Mouse (Mus musculus) v-Abl transformed pro-B cells (cell line): ENCODE data around the gene Itpr3.

Experiments used
- in situ Hi-C, 2 experiments: fragments of 400-800 bp; cut with MboI; formaldehyde crosslinking; loops; one replicate each; pipeline ENCODE4 v1.15.1; 2025; ENCODE audit not compliant: unreplicated experiment in 2 of 2

The Itpr3 gene

DNA sequence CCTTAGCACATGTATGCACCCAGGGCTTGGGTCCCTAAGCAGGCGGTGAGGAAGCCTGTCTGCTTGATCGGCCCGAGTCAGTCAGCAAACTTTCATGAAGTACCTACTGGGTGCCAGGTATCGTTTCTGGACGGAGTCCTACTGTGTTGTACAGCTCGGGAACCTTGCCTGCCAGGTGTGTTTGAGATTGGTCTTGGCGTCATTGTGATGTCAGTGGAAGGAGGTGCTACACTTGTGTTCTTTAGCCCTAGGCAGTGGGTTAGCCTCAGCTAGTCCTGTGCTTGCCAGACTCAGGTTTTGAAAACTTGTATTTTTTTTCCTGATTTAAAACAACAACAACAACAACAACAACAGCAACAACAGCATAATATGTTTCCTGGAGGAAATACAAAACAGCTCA is 5.6 kb downstream of the Itpr3 start:
- in situ Hi-C loops: no loop called here

- in situ Hi-C loops: no loop called here
Measured at GRCm38 (mm10) chr17:27063717-27064116, 6.6 kb downstream of the Itpr3 start.

DNA sequence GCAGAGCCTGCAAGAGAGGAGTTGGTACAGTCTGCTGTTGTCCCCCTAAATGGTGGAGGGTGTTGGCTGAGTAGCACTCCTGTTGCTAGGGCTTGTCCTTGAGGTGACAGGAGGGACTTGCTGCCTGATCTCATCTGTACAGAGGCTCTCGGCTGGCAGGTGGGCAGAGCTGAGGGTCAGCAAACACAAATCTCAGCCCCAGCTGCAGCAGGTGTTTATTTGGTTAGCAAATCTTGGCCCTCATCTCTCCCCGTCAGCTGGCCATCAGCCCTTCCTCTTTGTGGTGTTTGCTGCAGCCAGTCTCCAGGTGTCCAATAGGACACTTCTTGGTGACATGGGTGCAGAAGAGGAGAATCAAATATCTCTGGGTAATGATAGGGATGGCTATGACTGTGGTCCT is 7.1 kb downstream of the Itpr3 start:
- in situ Hi-C loops: no loop called here

DNA sequence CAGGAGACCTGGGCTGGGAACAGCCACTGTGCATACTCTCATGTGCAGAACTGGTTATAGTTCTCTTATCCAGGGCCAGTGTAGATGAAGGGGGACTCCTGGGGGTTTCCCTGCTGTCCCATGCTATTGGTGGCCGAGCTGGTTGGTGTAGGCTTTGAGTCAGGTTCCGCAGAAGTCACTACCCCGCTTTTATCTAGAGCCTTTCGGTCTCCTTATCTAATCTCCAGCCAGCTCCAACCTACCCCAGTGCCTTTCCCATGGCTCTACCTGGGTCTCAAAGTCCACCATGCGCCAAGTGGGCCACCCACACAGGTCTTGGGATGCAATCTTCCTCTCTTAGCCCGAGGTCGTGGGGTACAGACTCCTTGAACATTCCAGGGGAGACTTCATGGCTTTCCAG is 9.0 kb downstream of the Itpr3 start:
- in situ Hi-C loops: no loop called here

GRCm38 (mm10) chr17:27069071-27069470 is 12.0 kb downstream of the Itpr3 start:
- in situ Hi-C loops: no loop called here

DNA sequence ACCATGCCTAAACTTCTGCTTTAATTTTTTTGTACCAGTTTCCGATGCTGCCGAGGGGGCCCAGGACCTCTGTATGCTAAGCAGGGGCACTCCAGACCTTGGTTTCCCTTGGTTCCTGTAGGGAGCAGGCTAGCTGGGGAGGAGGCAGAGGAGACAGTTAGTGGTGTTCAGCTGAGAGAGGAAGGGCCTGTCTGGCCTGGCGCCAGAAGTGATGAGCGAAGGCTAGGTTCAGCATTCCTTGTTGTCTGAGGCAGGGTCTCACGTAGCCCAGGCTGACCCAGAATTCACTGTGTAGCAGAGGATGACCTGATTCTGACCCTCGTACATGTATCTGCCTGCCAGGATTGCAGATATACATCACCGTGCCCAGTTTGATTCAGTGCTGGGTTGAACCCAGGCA is 13.8 kb downstream of the Itpr3 start:
- in situ Hi-C loops: no loop called here

DNA sequence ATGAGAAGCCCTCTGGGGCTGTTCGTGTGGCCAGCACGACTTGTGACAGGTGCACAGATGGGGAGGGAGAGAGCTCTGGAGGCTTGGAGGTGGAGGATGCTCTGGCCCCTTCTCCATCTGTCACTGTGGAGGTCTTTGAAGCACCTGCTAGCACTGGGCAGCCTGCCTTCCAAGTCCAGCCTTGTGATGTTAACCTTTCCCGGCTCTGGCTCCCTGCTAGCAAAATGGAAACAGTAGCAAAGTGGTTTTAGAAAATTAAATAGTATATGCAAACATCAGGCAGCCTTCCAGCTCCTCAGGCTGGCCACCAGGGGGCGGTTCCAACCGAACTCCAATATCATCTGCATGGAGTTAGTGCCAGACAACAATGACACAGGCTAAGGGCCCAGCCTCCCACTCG is 14.5 kb downstream of the Itpr3 start:
- in situ Hi-C loops: no loop called here

DNA sequence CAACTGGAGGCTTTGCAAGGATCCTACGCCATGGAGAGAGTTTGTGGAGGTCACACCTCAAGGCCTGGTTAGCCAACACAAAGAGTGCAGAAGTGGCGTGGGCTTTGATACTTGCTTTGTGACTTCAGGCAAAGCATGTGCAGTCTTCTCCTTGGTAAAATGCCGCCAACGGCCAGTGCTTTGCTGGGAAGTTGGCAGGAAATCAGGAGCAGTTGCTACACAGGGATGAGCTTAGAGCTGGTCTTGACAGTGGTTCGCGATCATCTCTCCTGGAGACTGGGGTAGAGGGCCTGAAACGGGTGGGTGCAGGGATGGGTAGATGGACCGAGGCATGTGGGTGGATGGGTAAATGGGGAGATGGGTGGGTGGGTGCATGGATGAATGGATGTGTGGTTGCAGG is 15.3 kb downstream of the Itpr3 start:
- in situ Hi-C loops: no loop called here

- in situ Hi-C loops: no loop called here
Measured at GRCm38 (mm10) chr17:27073126-27073525, 16.0 kb downstream of the Itpr3 start.

DNA sequence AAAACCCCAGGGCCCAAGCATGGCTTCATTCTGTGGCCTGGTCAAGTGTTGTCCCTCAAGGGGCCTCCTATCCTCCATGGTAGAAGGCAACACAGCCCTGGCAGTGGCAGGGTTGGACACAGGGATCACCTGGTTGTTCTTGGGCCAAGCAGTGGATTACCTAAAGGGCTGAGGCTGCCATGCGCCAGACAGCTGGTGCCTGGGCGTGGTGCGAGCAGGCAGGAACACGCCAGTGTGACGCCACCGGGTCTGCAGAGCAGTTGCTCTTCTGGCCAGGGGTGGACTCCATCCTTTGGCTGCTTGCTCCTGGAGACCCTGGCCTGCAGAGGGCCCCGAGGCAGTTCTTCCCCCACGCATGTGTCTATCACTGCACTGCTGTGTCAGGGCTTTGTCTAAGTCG is 16.7 kb downstream of the Itpr3 start:
- in situ Hi-C loops: no loop called here

DNA sequence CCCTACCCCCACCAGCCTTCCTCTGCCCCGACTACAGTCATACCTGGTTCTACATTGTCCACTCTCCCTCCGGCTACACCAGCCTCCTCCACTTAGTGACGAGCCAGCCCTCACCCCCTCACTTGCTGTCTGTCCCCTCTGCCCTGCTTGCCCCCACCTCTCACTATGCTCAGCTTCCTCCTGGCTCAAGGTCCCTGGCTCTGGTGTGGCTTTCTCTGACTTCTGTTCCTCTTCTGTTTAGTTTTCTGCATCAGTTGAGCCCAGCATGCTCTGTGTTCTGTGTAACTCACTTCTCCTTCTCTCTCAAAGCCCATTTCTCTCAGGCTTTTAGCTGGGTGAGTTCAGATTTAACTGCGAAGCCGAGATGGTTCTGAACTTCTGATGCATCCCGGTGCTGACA is 17.1 kb downstream of the Itpr3 start:
- in situ Hi-C loops: no loop called here

DNA sequence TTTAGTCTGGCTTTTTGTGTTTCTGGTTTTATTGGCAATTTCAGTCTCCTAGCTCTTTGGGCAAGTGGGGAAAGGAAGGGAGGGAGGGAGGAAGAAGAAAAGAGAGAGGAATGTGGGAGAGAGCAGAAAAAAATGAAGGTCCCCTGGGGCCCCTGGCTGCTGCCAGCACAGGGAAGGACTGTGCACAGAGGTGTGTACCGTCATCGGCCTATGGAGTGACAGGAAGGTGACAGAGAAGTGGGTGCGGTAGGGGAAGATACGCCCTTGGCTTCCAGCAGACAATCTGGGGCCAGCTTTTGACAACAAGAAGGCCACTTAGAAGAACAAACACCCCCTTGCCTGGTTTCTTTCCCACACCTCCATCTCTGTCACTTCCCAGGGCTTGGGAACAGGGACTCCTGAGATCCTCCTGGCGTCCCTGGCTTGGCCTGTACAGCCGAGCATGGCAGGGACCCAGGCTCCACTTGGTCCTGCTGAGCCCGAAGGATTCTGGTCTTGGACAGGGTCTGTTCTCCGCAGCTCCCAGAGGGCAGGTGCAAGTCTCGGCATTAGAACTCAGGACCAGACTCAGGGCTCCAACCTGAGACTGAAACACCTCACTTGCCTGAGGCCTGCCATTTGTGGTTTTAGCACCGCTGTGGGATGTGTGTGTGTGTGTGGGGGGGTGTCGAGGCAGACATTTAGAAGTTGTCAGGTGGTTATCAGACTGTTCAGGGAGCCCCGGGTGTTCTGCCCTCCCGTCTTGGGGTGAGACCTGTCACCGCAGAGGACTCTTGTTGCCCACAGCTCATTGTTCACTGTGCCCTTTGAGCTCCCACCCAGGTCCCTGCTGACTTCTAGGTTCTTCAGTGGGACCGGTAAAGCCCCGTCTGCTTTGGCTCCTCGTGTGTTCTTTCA is 18.0 kb downstream of the Itpr3 start:
- in situ Hi-C loops: no loop called here

GRCm38 (mm10) chr17:27077133-27077532 is 20.0 kb downstream of the Itpr3 start:
- in situ Hi-C loops: no loop called here

- in situ Hi-C loops: no loop called here
Measured at GRCm38 (mm10) chr17:27077920-27078319, 20.8 kb downstream of the Itpr3 start.

DNA sequence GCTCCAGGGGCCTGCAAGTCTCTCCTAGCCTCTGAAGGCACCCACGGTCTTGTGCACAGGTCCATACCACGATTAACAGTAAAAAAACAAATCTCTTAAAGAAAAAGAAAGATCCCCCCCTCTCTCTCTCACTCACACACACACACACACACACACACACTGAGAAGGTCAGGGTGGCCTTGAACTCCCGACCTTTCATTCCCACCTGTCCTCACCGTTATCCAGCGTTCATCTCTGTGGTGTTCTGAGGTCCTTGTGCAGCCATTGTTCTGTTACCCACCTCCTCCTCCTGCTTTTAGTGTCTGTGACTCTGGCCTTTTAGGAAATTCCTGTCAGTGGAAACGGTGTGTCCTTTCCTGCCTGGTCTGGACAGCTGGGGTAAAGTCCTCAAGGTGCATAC is 21.4 kb downstream of the Itpr3 start:
- in situ Hi-C loops: no loop called here

DNA sequence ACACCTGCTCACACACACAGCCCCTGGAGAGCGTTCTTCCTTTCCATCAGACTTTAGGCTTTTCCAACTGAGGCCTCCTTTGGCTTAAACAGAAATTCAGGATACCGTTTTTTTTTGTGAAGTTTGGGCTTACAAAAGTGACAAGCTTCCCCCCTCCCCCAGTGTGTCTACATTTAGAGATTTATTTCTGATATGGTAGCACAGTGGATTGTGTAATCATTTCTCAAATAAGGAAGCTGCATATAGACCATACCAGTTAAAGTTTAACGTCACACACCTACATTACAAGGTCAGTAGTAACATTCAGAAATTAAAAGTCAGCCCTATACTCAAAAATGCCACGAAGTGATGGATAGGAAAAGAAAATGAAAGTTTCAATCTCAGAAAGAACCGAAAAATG is 24.8 kb downstream of the Itpr3 start:
- in situ Hi-C loops: no loop called here

DNA sequence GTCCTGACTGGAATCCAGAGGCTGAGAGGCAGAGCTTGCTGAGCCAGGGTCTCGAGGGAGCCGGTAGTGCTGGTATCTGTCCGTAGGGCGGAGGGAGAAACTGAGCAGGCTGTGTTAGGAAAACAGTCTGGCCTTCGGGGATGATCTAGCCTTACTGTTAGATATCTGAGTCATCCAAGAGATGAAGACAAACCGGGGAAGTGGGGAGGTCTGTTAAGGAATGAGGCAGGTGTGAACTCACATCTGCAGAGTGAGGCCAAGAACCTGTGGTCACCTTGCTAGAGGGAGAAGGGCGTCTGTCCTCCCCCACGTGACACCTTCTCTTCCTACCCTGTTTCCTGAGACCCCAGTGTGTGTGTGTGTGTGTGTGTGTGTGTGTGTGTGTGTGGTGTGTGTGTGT is 25.7 kb downstream of the Itpr3 start:
- in situ Hi-C loops: no loop called here

GRCm38 (mm10) chr17:27083601-27084000 is 26.5 kb downstream of the Itpr3 start:
- in situ Hi-C loops: no loop called here

DNA sequence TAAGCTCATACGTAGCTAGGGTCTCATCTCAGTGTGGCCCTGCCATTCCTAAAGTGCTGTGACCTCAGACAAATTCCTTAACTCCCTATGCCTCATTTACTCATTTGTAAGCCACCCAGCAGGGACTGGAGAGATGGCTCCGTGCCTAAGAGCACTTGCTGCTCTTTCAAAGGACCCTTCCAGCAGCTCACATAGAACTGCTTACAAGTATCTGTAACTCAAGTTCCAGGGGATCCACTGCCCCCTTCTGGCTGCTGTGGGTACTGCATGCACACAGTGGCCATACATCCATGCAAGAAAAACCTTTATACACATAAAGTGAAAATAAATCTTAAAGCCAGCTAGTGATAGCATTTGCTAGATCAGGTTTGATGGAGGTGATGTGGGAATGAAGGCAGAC is 28.6 kb downstream of the Itpr3 start:
- in situ Hi-C loops: loop anchor here (5.0 kb wide), 1 partner anchor 53 kb away; no protein-coding TSS in a partner anchor

GRCm38 (mm10) chr17:27087426-27087825 is 30.3 kb downstream of the Itpr3 start:
- in situ Hi-C loops: loop anchor here (5.0 kb wide), 1 partner anchor 55 kb away; no protein-coding TSS in a partner anchor

DNA sequence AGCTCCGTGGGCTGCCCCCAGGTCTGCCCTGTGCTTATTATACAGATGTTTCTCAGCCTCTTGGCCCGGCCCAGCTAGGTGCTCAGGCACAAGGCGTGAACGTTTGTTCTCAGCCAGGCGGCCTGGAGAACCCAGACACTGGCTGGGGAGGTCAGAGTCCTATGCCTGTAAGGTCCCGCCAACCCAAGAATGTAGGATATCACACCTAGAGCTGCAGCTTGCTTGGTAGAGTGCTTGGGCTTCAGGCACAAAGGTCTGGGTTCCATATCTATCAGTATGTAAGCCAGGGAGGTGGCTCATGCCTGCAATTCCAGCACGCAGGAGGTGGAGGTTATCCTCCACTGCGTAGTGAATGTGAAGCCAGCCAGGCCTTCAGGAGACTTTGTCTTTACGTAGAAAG is 33.0 kb downstream of the Itpr3 start:
- in situ Hi-C loops: loop anchor here in 1 of 2 experiments (10.0 kb wide), 1 partner anchor 165 kb away; no protein-coding TSS in a partner anchor

GRCm38 (mm10) chr17:27095690-27096089 is 38.6 kb downstream of the Itpr3 start:
- in situ Hi-C loops: loop anchor here in 1 of 2 experiments (10.0 kb wide), 1 partner anchor 171 kb away; no protein-coding TSS in a partner anchor
